Mouse (Mus musculus): Measurements from ENCODE around the gene Mgmt. TPM values are rescaled to one million over a fixed set of nuclear protein-coding genes. Genes with fewer than 3 reads are reported as not detected.

The Mgmt gene
- polyA plus RNA-seq, 1 experiment from 2014 or later: 5.8 TPM

- Histone ChIP-seq H3K27me3 (ENCODE audit: control insufficient read depth, insufficient read depth, low read length) (no peaks in the 10 kb centered on the region), H3K27ac (ENCODE audit: low read depth, low read length) (no peak overlapping the region), H3K36me3 (ENCODE audit: control insufficient read depth, insufficient read depth, low read length) (no peaks in the 10 kb centered on the region), H3K9ac (ENCODE audit: low read depth, low read length) (no peak overlapping the region), H3K4me3 (ENCODE audit: low read length) (no peak overlapping the region), H3K4me1 (ENCODE audit: control insufficient read depth, insufficient read depth, low read length) (no peaks in the 10 kb centered on the region), H3K4me2 (replicated peaks; ENCODE audit: low read depth, low read length) (no peak overlapping the region), H3K9me3 (ENCODE audit: control insufficient read depth, low read length) (no peaks in the 10 kb centered on the region)
- 65% methylated on average over 7 of the region's 7 CpGs for WGBS
- ATAC-seq (ENCODE audit: low FRiP score, low TSS enrichment): no peak
Measured at GRCm38 (mm10) chr7:137140321-137140720, 245.9 kb downstream of the Mgmt start.

DNA sequence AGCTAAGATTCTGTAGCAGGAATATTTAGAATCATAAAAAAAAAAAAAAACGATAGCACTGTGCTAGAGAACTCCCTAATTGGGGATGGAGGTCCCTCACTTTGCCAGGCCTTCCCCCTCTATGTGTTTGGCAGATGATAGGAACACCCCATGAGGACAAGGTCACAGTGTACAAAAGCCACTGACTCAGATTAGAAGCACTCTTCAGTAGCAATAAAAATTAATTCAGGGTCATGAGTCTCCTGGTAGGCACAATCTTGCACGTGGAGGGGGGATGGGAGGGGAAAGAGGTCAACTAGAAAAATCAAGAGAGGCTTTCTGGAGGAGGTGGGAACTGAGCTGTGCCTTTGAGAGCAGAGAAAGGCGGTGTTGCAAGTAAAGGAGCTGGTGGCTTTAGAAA lies 247.0 kb downstream of the Mgmt start:
- H3K9ac ChIP-seq (ENCODE audit: low read depth, low read length): no peak overlapping the region
- no peaks in the 10 kb centered on the region for H3K36me3 ChIP-seq (ENCODE audit: control insufficient read depth, insufficient read depth, low read length)
- no peak overlapping the region for H3K4me2 ChIP-seq (replicated peaks; ENCODE audit: low read depth, low read length)
- no peaks in the 10 kb centered on the region for H3K9me3 ChIP-seq (ENCODE audit: control insufficient read depth, low read length)
- ATAC-seq (ENCODE audit: low FRiP score, low TSS enrichment): no peak
- no peaks in the 10 kb centered on the region for H3K4me1 ChIP-seq (ENCODE audit: control insufficient read depth, insufficient read depth, low read length)
- no peaks in the 10 kb centered on the region for H3K27me3 ChIP-seq (ENCODE audit: control insufficient read depth, insufficient read depth, low read length)
- H3K27ac ChIP-seq (ENCODE audit: low read depth, low read length): no peak overlapping the region
- no peak overlapping the region for H3K4me3 ChIP-seq (ENCODE audit: low read length)
- 51% methylated on average over 3 of the region's 3 CpGs for WGBS

GRCm38 (mm10) chr7:137147101-137147500 lies 252.7 kb downstream of the Mgmt start:
- Histone ChIP-seq H3K4me2 (replicated peaks; ENCODE audit: low read depth, low read length) (no peak overlapping the region), H3K27ac (ENCODE audit: low read depth, low read length) (no peak overlapping the region), H3K27me3 (ENCODE audit: control insufficient read depth, insufficient read depth, low read length) (no peaks in the 10 kb centered on the region), H3K4me1 (ENCODE audit: control insufficient read depth, insufficient read depth, low read length) (no peaks in the 10 kb centered on the region), H3K4me3 (ENCODE audit: low read length) (no peak overlapping the region), H3K9ac (ENCODE audit: low read depth, low read length) (no peak overlapping the region), H3K9me3 (ENCODE audit: control insufficient read depth, low read length) (no peaks in the 10 kb centered on the region), H3K36me3 (ENCODE audit: control insufficient read depth, insufficient read depth, low read length) (no peaks in the 10 kb centered on the region)
- WGBS: 69% methylated on average over 12 of the region's 12 CpGs
- no peak for ATAC-seq (ENCODE audit: low FRiP score, low TSS enrichment)

DNA sequence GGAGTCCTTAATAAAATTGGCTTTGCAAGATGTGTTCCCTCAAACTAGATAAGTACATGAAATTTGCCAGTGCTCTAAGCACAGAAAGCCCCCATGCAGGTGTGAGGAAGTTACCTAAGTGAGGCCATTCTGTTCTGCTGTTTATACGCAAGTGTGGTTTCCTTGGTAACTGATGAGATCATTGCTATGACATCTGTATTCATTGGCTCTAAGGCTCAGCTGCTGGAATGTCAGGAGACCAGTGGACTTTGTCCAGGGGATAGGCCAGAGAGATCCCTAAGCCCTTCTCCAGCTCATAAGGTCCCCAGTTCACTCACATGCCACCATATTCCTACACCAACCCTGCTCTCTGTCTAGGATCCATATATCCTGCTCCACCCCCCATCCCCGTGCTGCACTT lies 257.4 kb downstream of the Mgmt start:
- Histone ChIP-seq H3K4me3 (ENCODE audit: low read length) (no peak overlapping the region), H3K36me3 (ENCODE audit: control insufficient read depth, insufficient read depth, low read length) (no peaks in the 10 kb centered on the region), H3K4me2 (replicated peaks; ENCODE audit: low read depth, low read length) (no peak overlapping the region), H3K27me3 (ENCODE audit: control insufficient read depth, insufficient read depth, low read length) (no peaks in the 10 kb centered on the region), H3K9ac (ENCODE audit: low read depth, low read length) (no peak overlapping the region), H3K4me1 (ENCODE audit: control insufficient read depth, insufficient read depth, low read length) (no peaks in the 10 kb centered on the region), H3K27ac (ENCODE audit: low read depth, low read length) (no peak overlapping the region), H3K9me3 (ENCODE audit: control insufficient read depth, low read length) (no peaks in the 10 kb centered on the region)
- ATAC-seq (ENCODE audit: low FRiP score, low TSS enrichment): no peak
- 91% methylated on average over 2 of the region's 2 CpGs for WGBS

GRCm38 (mm10) chr7:137154623-137155022 lies 260.2 kb downstream of the Mgmt start:
- Histone ChIP-seq H3K9me3 (ENCODE audit: control insufficient read depth, low read length) (no peaks in the 10 kb centered on the region), H3K9ac (ENCODE audit: low read depth, low read length) (no peak overlapping the region), H3K27me3 (ENCODE audit: control insufficient read depth, insufficient read depth, low read length) (no peaks in the 10 kb centered on the region), H3K27ac (ENCODE audit: low read depth, low read length) (no peak overlapping the region), H3K4me1 (ENCODE audit: control insufficient read depth, insufficient read depth, low read length) (no peaks in the 10 kb centered on the region), H3K4me2 (replicated peaks; ENCODE audit: low read depth, low read length) (no peak overlapping the region), H3K4me3 (ENCODE audit: low read length) (no peak overlapping the region), H3K36me3 (ENCODE audit: control insufficient read depth, insufficient read depth, low read length) (no peaks in the 10 kb centered on the region)
- WGBS: 58% methylated on average over 2 of the region's 2 CpGs
- ATAC-seq (ENCODE audit: low FRiP score, low TSS enrichment): no peak

DNA sequence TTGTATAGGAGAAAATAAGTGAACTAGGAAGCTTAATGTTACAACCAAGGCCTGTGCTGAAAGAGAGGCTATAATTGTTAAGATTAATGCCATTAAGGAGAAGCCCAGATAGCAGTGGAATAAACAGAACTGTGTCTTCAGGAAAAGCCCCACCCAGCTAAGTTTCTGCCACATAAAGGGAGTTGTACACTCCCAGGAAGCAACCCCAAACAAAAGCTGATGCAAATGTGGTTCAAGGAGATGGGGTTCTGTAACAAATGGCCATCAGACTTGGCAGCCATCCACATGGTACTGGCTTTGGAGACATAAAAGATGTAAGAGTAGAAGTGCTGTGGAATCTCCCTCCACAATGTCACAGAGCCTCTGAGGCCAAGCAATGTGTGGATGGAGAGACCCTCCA lies 264.7 kb downstream of the Mgmt start:
- no peak overlapping the region for H3K9ac ChIP-seq (ENCODE audit: low read depth, low read length)
- no peak for ATAC-seq (ENCODE audit: low FRiP score, low TSS enrichment)
- no peak overlapping the region for H3K4me2 ChIP-seq (replicated peaks; ENCODE audit: low read depth, low read length)
- H3K4me1 ChIP-seq (ENCODE audit: control insufficient read depth, insufficient read depth, low read length): no peaks in the 10 kb centered on the region
- H3K9me3 ChIP-seq (ENCODE audit: control insufficient read depth, low read length): no peaks in the 10 kb centered on the region
- H3K4me3 ChIP-seq (ENCODE audit: low read length): no peak overlapping the region
- H3K27me3 ChIP-seq (ENCODE audit: control insufficient read depth, insufficient read depth, low read length): no peaks in the 10 kb centered on the region
- H3K27ac ChIP-seq (ENCODE audit: low read depth, low read length): no peak overlapping the region
- no peaks in the 10 kb centered on the region for H3K36me3 ChIP-seq (ENCODE audit: control insufficient read depth, insufficient read depth, low read length)

DNA sequence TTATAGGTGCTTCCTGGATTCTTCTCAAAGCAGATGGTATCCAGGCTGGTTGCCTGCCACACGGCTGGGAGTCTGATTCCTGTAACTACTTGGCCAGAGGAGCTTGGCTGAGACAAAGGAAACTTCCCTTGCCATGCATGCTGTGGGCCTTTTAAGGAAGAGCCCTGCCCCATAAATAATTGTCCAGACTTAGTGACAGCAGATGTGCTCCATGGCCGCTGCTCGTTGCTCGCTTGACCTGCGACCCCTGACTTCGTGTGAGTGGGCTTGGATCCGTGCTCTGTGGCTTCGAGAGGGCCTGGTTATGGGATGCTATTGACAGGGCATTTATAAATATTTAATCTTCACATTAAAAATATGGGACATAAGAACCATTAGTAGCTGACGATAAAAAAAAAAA lies 277.9 kb downstream of the Mgmt start:
- no peaks in the 10 kb centered on the region for H3K9me3 ChIP-seq (ENCODE audit: control insufficient read depth, low read length)

More for the DNA sequence above, 277.9 kb downstream of the Mgmt start:
- H3K9ac ChIP-seq (ENCODE audit: low read depth, low read length): no peak overlapping the region
- no peak for ATAC-seq (ENCODE audit: low FRiP score, low TSS enrichment)
- H3K4me3 ChIP-seq (ENCODE audit: low read length): no peak overlapping the region
- no peaks in the 10 kb centered on the region for H3K36me3 ChIP-seq (ENCODE audit: control insufficient read depth, insufficient read depth, low read length)
- H3K27me3 ChIP-seq (ENCODE audit: control insufficient read depth, insufficient read depth, low read length): no peaks in the 10 kb centered on the region
- no peak overlapping the region for H3K27ac ChIP-seq (ENCODE audit: low read depth, low read length)
- H3K4me1 ChIP-seq (ENCODE audit: control insufficient read depth, insufficient read depth, low read length): no peaks in the 10 kb centered on the region
- H3K4me2 ChIP-seq (replicated peaks; ENCODE audit: low read depth, low read length): no peak overlapping the region
- WGBS: 25% methylated on average over 9 of the region's 9 CpGs

Data from kidney, embryonic 14.5 days (tissue).